Mouse (Mus musculus) brain, embryonic 18.5 days (tissue): Measurements from ENCODE around the gene Gm49325.

Experiments used
- DNase-seq: peaks from one replicate; pipeline ENCODE4 v3.0.0-alpha.2; 2012; ENCODE audit warnings: low read depth, low spot score

Gm49325 gene

GRCm38 (mm10) chr10:77626036-77626435, 20.0 kb downstream of the Gm49325 start:
- no peak for DNase-seq

DNA sequence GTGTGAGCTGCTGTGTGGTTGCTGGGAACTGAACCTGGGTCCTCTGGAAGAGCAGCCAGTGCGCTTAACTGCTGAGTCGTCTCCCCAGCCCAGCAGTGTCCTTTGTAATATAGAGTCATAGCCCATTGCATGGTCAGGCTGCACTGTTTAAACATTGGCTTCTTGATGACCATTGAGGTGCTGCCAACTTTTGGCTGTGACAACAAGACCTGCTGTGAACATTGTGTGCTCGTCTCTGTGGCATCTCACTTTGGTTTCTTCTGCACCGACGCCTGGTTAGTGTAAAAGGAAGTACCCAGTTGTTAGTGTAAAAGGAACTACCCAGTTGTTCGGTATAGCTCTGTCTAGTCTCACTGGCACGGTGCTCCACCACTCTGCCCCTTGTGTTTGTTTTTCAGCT, 20.6 kb downstream of the Gm49325 start:
- no peak for DNase-seq

DNA sequence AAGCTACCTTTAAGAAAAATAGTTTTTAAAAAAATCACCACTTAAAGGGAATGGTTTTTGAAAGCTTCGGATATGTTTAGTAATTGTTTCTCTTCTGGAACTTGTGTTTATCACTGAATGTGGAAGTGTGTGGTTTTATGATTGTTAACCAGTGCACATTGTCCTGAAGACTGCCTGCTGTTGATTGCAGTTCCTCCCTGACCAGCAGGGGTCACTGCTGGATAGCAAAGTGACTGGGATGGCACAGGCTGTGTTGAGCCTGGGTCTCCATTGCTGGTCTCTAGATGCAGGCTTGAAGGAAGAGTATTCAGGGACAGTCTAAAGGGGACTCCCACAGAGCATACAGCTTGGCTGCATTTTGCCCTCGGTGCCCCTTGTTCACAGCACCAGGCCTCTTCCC, 21.5 kb downstream of the Gm49325 start:
- DNase-seq, result no peak

DNA sequence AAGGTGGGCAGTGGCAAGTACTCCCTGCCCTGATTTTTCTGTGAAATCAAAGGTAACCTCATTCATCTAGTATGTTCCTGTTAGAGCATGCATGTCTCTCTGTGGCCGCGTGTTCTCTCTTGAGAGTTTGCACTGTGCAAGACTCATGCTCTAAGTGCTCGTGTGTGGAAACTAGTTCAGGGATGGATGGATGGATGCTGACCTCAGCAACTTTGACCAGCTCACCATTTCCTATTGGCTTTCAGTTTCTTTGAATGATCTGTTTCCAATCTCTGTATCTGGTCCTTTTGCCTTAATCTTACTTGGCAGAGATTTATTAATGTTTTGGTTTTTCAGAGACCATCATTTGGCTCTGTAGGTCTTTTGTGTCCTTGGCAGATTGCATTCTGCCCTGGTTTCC, 23.2 kb downstream of the Gm49325 start:
- no peak for DNase-seq

DNA sequence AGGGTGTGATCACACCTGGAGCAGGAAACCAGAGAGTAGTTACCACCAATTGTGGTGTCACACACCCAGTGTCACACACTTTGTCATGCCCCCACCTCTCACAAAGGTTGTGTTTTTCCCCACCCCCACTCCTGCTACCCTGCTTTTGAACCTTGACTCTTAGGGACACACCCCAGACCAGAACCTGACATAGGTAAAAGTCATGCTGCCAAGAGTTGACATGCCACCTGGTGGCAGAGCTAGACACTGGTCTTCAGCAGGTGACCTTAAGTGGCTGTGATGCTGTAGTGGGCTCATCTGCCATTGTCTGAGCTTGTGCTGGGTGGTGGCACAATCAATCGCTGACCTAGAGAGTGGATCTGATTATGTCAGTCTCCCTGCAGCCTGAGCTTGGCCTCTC, 24.0 kb downstream of the Gm49325 start:
- no peak for DNase-seq

GRCm38 (mm10) chr10:77634016-77634415, 28.0 kb downstream of the Gm49325 start:
- no peak for DNase-seq

DNA sequence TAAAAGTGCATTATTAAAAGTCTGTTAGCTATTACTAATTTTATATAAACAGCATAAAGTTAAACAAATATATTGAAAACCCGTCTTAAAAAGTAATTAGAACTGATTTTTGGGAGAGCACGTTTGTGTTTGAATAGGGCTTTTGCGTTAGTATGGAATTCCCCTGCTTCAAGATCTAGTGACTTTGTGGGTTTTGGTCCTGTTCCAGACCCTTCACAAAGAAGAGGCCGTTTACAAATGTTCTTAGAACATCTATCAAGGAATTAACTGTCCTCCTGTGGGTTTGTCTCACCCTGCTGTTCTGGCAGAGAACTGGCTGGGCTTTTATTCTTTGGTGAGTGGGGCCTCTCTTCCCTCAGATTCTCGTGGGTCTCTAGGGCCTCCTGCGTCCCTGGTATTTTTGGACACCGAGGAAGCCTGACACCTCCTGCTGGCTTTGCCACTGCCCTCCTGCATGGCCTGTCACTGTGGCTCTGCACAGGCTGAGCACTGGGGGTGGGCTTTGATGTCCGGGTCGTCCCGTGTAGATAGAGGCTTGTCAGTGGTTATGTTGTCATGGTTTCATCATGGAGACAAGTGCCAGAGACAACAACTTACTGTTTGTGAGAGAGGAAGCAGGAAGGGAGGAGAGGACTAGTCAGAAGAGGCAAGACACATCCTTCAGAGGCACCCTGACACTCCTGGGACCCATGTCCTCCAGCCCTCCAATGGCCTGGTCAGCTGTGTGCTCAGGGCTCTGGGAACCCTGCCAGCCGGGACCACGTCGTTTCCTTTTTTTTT, 28.6 kb downstream of the Gm49325 start:
- DNase-seq, result no peak

DNA sequence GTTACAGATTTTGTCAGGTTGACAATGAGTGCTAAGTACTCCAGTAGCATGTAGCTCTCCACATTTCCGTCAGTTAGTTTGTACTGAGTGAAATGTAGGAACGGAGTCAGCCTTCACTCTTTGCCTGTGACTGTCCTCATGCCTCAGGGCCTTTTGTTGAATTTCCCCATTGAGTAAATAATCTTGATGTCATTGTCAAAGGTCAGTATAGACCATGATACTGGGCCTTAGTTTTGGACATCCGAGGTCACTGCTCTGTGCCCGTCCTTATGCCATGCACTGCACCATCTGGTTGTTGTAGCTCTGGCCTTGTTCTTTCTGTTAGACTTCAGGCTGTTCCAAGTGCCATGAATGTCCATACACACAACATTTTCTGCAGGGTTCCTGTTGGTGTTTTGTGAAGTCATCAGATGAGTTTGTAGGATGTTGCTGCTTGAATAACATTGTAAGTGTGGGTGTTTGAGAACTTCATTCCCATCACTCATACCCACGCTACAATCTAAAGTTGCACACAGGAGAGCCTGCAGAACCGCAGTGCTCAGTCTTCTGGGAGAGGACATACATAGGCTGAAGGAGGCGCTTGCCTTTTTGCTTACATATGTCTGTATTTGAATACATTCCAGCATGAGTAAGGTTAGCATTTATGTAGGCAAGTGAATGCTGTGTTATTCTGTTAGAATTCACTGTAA, 30.4 kb downstream of the Gm49325 start:
- DNase-seq, result no peak

- DNase-seq, result no peak
Measured at GRCm38 (mm10) chr10:77638956-77639355, 33.0 kb downstream of the Gm49325 start.

- DNase-seq, result no peak
Measured at GRCm38 (mm10) chr10:77643160-77643559, 37.2 kb downstream of the Gm49325 start.

DNA sequence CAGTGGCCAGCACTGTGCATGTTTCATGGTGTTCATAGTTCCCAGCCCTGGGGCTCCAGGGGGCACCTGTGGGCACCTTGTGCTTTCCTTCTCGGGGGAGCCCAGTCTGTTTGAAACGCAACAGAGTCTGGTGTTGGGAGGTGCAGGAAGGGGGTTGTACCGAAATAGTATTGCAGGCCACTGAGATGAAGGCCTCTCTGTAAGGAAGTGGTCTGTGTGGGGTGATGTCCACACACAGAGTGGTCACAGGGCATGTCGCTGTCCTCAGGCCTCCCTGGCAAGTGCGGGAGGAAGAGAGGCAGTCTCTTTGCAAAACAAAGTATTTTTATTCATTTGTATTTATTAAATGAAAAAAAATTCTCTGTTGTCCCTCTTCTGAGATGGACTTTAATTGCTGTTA, 39.6 kb downstream of the Gm49325 start:
- no peak for DNase-seq

DNA sequence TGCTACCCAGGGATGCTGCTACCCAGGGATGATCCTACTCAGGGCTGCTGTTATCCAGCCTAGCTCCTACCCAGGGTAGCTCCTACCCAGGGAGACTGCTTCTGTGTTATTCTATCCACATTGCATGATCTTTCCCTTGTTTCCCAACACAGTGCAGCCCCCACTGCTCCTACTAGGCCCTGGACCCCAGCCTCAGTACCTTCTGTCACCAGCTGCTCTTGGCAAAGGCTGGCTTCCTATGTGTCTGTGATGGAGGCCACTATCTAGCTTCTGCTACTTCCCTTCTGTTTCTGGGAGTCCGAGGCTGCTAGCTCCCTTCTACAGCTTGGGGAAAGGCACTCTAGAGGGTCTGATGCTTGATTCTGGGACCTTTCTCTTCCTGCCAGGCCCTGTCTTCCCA, 41.5 kb downstream of the Gm49325 start:
- no peak for DNase-seq

- DNase-seq, result no peak
Measured at GRCm38 (mm10) chr10:77647901-77648300, 41.9 kb downstream of the Gm49325 start.

DNA sequence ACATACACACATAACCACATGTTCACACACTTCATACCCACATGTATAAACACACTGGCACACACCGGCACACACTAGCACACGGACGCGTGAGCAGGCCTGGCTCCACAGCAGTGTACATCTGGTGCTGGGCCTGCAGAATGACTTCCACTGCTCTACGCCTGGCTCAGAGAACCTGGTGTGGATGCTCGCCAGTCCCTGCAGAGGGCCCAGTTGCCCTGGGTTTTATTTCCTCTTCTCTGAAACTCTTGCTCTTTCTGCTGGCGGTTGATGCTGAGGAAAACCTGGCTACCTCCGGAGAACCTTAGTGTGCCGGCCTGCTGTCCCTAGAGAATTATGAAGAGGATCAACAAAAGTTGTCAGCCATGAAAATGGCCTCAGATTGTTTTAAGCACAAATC, 46.0 kb downstream of the Gm49325 start:
- DNase-seq, result no peak

GRCm38 (mm10) chr10:77658286-77658994, 52.4 kb downstream of the Gm49325 start:
- DNase-seq, result no peak

- no peak for DNase-seq
Measured at GRCm38 (mm10) chr10:77663949-77664665, 58.1 kb downstream of the Gm49325 start.

DNA sequence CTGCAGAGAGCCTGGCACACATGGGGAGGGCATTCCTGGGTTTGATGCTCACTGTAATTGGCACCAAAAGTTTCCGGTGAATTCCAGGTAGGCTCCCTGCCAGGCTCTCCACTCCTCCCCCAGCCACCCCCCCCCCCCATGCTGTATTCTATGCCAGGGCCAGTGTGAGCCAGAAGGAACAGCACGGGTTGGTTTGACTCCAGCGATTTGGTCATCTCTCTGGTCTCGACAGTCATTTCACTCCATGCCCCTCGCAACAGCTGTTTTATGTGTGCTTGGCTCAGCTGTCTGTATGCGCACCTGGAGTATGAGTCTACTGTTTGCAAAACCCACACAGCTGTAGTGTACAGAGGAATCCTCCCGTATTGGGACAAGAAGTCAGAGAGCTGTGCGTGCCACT, 60.3 kb downstream of the Gm49325 start:
- no peak for DNase-seq

DNA sequence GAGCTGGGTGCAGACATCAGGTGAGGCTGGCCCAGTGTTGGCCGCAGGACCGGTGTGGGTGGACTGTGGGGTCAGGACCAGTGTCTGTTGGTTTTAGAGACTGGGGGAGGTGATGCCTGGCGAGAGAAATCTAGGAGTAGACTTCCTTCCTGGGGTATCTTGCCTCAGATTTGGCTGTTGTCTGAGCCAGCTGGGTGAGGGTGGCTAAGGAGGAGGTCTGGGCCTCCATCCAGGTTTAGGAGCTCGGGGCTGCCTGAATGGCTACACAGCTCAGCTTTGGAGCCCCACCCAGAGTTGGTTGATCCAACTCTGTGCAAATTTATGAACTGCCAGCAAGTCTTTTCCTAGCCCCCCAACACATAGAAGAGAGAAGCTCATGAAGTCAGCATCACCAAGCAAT, 61.4 kb downstream of the Gm49325 start:
- DNase-seq, result no peak

GRCm38 (mm10) chr10:77670710-77671109, 64.7 kb downstream of the Gm49325 start:
- DNase-seq, result no peak

GRCm38 (mm10) chr10:77671519-77671918, 65.5 kb downstream of the Gm49325 start:
- no peak for DNase-seq

DNA sequence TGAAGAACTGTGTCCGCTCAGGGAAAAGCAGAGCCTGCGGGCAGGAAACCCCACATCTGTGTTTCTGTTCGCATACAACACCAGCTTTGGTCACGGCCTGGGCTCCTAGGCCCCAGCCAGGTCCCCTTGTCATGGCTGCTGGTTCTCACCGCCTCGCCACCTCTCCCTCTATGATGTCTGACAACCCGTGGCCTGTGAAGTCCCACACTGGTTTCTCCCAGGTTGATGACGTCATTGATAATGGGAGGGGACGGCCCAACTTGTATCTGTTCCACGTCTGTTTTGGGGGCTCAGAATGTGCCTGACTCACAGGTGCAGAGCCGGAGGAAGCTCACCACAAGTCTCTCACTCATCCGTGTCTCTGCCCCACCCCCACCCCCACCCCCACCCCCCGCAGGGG, 67.8 kb downstream of the Gm49325 start:
- DNase-seq, result no peak

DNA sequence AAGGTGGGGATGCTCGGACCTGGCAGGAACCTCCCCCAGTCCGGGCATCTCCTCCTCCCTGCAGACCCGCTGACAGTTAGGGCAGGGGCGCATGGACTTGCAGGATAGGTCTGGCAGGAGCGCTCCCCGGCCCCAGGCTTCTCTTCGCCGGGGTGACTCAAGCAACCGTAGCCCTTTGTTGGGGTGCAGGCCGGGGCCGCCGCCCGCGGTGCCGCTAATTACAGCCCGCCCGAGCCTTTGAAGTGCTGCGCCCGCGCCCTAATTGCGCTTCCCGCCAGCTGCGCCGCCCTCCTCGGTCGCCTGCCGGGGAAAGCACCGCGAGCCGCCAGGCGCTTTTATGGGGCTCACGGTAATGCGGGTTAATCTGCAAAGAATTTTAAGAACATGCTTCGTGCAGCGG, 71.6 kb downstream of the Gm49325 start:
- DNase-seq, result no peak
